Mouse (Mus musculus) heart, adult 2 months (tissue): ENCODE results near the gene 9130213A22Rik. TPM values are rescaled to one million over a fixed set of nuclear protein-coding genes. Genes with fewer than 3 reads are reported as not detected.
A peak's percentile ranks its signal among the peaks of the same experiment; 100 is the strongest.

Source experiments
- DNase-seq, 2 experiments: peaks; one replicate each; pipeline ENCODE4 v3.0.0; 2021
- H3K27ac ChIP-seq: fragments of 200-600 bp; 2 replicates; pipeline ENCODE4 v1.8.1; 2022
- H3K27me3 ChIP-seq: fragments of 200-500 bp; 2 replicates; pipeline ENCODE4 v1.6.1; 2012; ENCODE audit warnings: mild to moderate bottlenecking, low read length, inconsistent platforms, mixed read lengths; ENCODE audit not compliant: control insufficient read depth, insufficient read depth
- H3K36me3 ChIP-seq: fragments of 200-500 bp; 2 replicates; pipeline ENCODE4 v1.6.1; 2012; ENCODE audit warnings: low read length, inconsistent platforms; ENCODE audit not compliant: control insufficient read depth, insufficient read depth
- H3K4me1 ChIP-seq: fragments of 200-500 bp; 2 replicates; pipeline ENCODE4 v1.6.1; 2011; ENCODE audit warnings: low read length; ENCODE audit not compliant: control insufficient read depth, insufficient read depth
- H3K4me3 ChIP-seq: fragments of 200-600 bp; 2 replicates; pipeline ENCODE4 v1.8.1; 2022
- H3K79me2 ChIP-seq: fragments of 200-500 bp; replicated peaks from 2 replicates; pipeline ENCODE4 v1.6.1; 2012; ENCODE audit warnings: mild to moderate bottlenecking, inconsistent platforms, low read length, moderate library complexity, mixed read lengths; ENCODE audit not compliant: control insufficient read depth, insufficient read depth
- H3K9ac ChIP-seq: fragments of 200-500 bp; 2 replicates; pipeline ENCODE4 v1.6.1; 2012; ENCODE audit warnings: low read depth, mild to moderate bottlenecking, control low read depth, inconsistent platforms, low read length, mixed read lengths
- CTCF ChIP-seq: fragments of 200-600 bp; IDR thresholded peaks from 2 replicates; pipeline ENCODE4 v1.8.1; 2022; ENCODE audit warnings: antibody characterized with exemption, mild to moderate bottlenecking, moderate library complexity
- EP300 ChIP-seq: fragments of 200-500 bp; IDR thresholded peaks from 2 replicates; pipeline ENCODE4 v1.6.1; 2011; ENCODE audit warnings: low read depth, low read length, control low read depth; ENCODE audit not compliant: insufficient read depth
- POLR2A ChIP-seq: fragments of 200-500 bp; IDR thresholded peaks from 2 replicates; pipeline ENCODE4 v1.6.1; 2011; ENCODE audit warnings: mild to moderate bottlenecking, low read depth, low read length, control low read depth; ENCODE audit not compliant: insufficient read depth
- WGBS: fragments of 180-500 bp; shearing (Covaris S2); methylation state at CpG from one replicate; pipeline ENCODE4 v1.1.7; 2018; 5-methylcytosine and 5-hydroxymethylcytosine counted together
- intact Hi-C: fragments of 180-260 bp; cut with DNase I; formaldehyde crosslinking; loops from one replicate; pipeline ENCODE4 v1.15.1; 2025
- polyA plus RNA-seq: library from polyadenylated mRNA; depleted of rRNA; stranded (reverse); fragments of >200 nt; gene quantifications from 2 replicates; pipeline ENCODE4 v1.2.3, GENCODE M21; 2012
- total RNA-seq, 2 experiments: library from RNA; stranded (reverse); gene quantifications; 2 replicates each; pipeline ENCODE4 v1.2.3; 2021

9130213A22Rik gene
- total and polyA plus RNA-seq, 3 experiments = 0.21 to 0.82 (median 0.23) TPM

- 7% methylated on average over 25 of the region's 25 CpGs for WGBS
- Histone ChIP-seq H3K36me3 (peaks cover 5% of the 10 kb centered on the region), H3K79me2 (peaks cover 7% of the 10 kb centered on the region), H3K4me3 (peak overlapping the region; percentile 99), H3K27me3 (no peaks in the 10 kb centered on the region), H3K27ac (peak overlapping the region; percentile 100), H3K4me1 (peaks cover 8% of the 10 kb centered on the region), H3K9ac (peak overlapping the region; percentile 100)
- no peak for DNase-seq
- intact Hi-C loops = loop anchor here (2.0 kb wide), 1 partner anchor 16 kb away; no protein-coding TSS in a partner anchor
- 0 out of 2 replicates have a peak, but pooled peaks have one; percentile 27 for TF ChIP-seq EP300
- TF ChIP-seq CTCF = no peak
- TF ChIP-seq POLR2A = no peak
Observed at GRCm38 (mm10) chr11:69088856-69089615, 33.4 kb downstream of the 9130213A22Rik start.

DNA sequence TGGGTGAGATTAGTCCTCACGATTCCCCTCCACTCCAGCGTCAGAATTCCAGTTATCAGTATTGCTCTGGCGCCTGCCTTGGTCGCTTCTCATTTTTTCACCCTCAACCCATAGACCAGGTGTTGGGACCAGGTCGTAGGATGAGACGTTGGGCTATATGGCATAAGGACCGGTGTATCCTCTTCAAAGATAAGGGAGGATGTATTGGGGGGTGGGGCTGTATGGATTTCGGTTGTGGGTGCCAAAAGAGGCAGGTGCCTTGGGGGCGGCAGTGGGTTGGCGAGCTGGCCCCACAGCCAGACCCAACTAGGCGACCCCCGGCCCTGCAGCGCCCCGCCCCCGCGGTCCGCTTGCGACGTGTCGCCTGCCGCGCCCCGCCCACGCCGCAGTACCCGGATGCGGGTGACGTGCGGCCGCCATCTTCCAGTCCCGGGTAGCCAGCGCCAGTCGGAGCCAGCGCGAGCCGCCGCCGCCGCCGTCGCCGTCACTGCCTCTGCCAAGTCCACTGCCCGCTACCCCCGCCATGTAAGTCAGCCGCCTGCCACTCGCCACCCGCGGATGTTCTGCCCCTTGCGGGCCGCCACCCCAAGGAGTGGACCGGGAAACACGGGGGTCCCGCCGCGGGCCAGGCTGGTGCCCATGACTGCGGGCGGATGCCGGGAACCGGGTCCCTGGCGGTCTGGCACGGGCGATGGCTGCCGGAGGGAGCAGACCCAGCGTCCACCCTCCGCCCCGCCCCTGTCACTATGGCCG lies 34.1 kb downstream of the 9130213A22Rik start, which contains the start of gene Vamp2:
TSS of gene Vamp2 (plus strand) at position 388 of the 753 bp plus-strand sequence.
- WGBS = under 1% methylated on average over 50 of the region's 67 CpGs
- TF ChIP-seq POLR2A = peak; percentile 70; the same call in 1 of the 2 replicates
- TF ChIP-seq EP300 = no peak
- no peak for TF ChIP-seq CTCF

GRCm38 (mm10) chr11:69087597-69087996 lies 34.8 kb downstream of the 9130213A22Rik start:
- intact Hi-C loops = no loop called here
- Histone ChIP-seq H3K9ac (no peak overlapping the region), H3K4me1 (peaks cover 8% of the 10 kb centered on the region), H3K79me2 (peaks cover 7% of the 10 kb centered on the region), H3K27me3 (no peaks in the 10 kb centered on the region), H3K27ac (no peak overlapping the region), H3K36me3 (peaks cover 5% of the 10 kb centered on the region), H3K4me3 (no peak overlapping the region)
- TF ChIP-seq CTCF (no peak), EP300 (no peak), POLR2A (no peak)
- DNase-seq = peak in 1 of 2 experiments; percentile 18
- WGBS = 76% methylated on average over 2 of the region's 2 CpGs

More for the DNA sequence above, 34.1 kb downstream of the 9130213A22Rik start, which contains the start of gene Vamp2:
- Histone ChIP-seq H3K27ac (peak within 1 kb of the TSS; percentile 100), H3K4me3 (peak within 1 kb of the TSS; percentile 99), H3K4me1 (peaks cover 8% of the 10 kb centered on the region), H3K36me3 (peaks cover 5% of the 10 kb centered on the region), H3K27me3 (no peaks in the 10 kb centered on the region), H3K9ac (peak within 1 kb of the TSS; percentile 100), H3K79me2 (peaks cover 7% of the 10 kb centered on the region)
- peak; percentile 94 to 96 for DNase-seq
- intact Hi-C loops = loop anchor here (2.0 kb wide), 1 partner anchor 15 kb away; no protein-coding TSS in a partner anchor

DNA sequence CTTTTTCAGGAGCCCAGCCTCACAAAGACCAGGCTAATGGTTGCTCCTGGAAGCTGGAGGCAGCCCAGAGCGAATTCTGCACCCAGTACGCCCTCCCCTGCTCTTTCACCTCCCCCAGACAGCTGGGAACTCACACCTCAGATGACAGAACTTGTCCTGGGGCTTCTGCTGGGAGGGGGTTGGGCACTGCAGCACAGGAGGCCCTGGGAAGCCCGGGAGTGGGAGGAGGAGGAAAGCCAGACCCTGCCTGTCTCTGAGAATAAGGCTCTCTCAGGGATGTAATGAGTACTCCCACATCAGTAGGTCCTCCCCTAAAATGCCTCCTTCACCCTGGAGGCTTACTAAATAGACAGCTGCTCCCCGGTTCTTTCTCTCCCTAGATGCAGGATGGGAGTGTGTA lies 35.3 kb downstream of the 9130213A22Rik start:
- Histone ChIP-seq H3K4me1 (peaks cover 8% of the 10 kb centered on the region), H3K27ac (no peak overlapping the region), H3K36me3 (peaks cover 5% of the 10 kb centered on the region), H3K4me3 (no peak overlapping the region), H3K9ac (no peak overlapping the region), H3K27me3 (no peaks in the 10 kb centered on the region), H3K79me2 (peaks cover 7% of the 10 kb centered on the region)
- DNase-seq = peak in 1 of 2 experiments; percentile 27
- TF ChIP-seq POLR2A (no peak), CTCF (no peak), EP300 (no peak)
- intact Hi-C loops = no loop called here
- WGBS = 55% methylated on average over 4 of the region's 4 CpGs

DNA sequence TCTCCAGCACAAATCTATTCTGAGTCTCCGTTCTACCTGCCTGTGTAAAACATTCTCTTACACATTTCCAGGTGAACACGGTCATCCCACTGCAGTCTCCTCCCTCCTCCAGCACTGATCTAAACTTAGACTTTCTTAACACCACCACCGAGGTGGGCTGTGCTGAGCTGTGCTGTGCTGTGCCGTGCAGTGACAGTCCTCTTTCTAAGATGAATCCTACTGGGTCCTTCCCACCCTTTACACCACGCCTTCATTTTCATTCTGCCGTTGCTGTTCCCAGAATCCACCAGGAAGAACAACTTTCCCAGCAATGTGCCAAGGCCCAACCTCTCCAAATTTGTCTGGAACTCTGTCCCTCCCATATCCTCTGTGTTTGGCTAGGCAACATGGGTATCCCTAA lies 36.0 kb downstream of the 9130213A22Rik start:
- Histone ChIP-seq H3K4me3 (no peak overlapping the region), H3K27ac (no peak overlapping the region), H3K9ac (no peak overlapping the region), H3K27me3 (no peaks in the 10 kb centered on the region), H3K4me1 (peaks cover 8% of the 10 kb centered on the region), H3K36me3 (peaks cover 5% of the 10 kb centered on the region), H3K79me2 (peaks cover 7% of the 10 kb centered on the region)
- TF ChIP-seq CTCF (no peak), POLR2A (0 out of 2 replicates have a peak, but pooled peaks have one; percentile 13), EP300 (no peak)
- 51% methylated on average over 6 of the region's 6 CpGs for WGBS
- intact Hi-C loops = no loop called here
- peak; percentile 7 to 18 for DNase-seq

GRCm38 (mm10) chr11:69085608-69086007 lies 36.8 kb downstream of the 9130213A22Rik start:
- intact Hi-C loops = no loop called here
- Histone ChIP-seq H3K36me3 (peaks cover 5% of the 10 kb centered on the region), H3K4me3 (no peak overlapping the region), H3K9ac (no peak overlapping the region), H3K4me1 (peaks cover 8% of the 10 kb centered on the region), H3K27me3 (no peaks in the 10 kb centered on the region), H3K79me2 (peaks cover 7% of the 10 kb centered on the region), H3K27ac (no peak overlapping the region)
- 80% methylated on average over 6 of the region's 6 CpGs for WGBS
- no peak for DNase-seq
- no peak for TF ChIP-seq EP300
- TF ChIP-seq CTCF = no peak
- no peak for TF ChIP-seq POLR2A
